Mouse (Mus musculus) MEL (cell line): ENCODE results near the gene Fndc3a.

Source experiments
- CHD2 ChIP-seq: IDR thresholded peaks from 2 replicates; pipeline ENCODE4 v1.6.1; 2011; ENCODE audit warnings: low read length, improper control_type of control experiment
- CTCF ChIP-seq, 3 experiments: IDR thresholded peaks in 2 of 3; conservative IDR thresholded peaks in 1 of 3; 2 replicates each; pipeline ENCODE4 v1.5.1; 2011 to 2012; ENCODE audit warnings: low read length in 3 of 3, low read depth in 2 of 3, mild to moderate bottlenecking in 2 of 3, improper control_type of control experiment in 1 of 3, inconsistent platforms in 1 of 3, mixed read lengths in 1 of 3, moderate library complexity in 1 of 3; ENCODE audit not compliant: control insufficient read depth in 1 of 3, insufficient read depth in 1 of 3, poor library complexity in 1 of 3, severe bottlenecking in 1 of 3
- E2F4 ChIP-seq: IDR thresholded peaks from 2 replicates; pipeline ENCODE4 v1.6.1; 2011; ENCODE audit warnings: low read depth, low read length, improper control_type of control experiment, borderline replicate concordance
- EP300 ChIP-seq, 2 experiments: IDR thresholded peaks; 2 replicates each; pipeline ENCODE4 v1.6.1; 2011; ENCODE audit warnings: improper control_type of control experiment in 2 of 2, low read length in 2 of 2, low read depth in 1 of 2, mild to moderate bottlenecking in 1 of 2
- KAT2A ChIP-seq: conservative IDR thresholded peaks from 2 replicates; pipeline ENCODE4 v1.6.1; 2012; ENCODE audit warnings: low read depth, low read length, improper control_type of control experiment, inconsistent platforms
- MEF2A ChIP-seq: IDR thresholded peaks from 2 replicates; pipeline ENCODE4 v1.6.1; 2014; ENCODE audit warnings: low read depth, mild to moderate bottlenecking, inconsistent platforms, low read length, improper control_type of control experiment; ENCODE audit not compliant: poor library complexity, insufficient replicate concordance, severe bottlenecking; ENCODE audit errors: extremely low read depth
- POLR2A ChIP-seq, 2 experiments: IDR thresholded peaks; 2 replicates each; pipeline ENCODE4 v1.6.1; 2011 to 2012; ENCODE audit warnings: low read length in 2 of 2, mild to moderate bottlenecking in 2 of 2, control low read depth in 1 of 2, improper control_type of control experiment in 1 of 2, low read depth in 1 of 2, moderate library complexity in 1 of 2; ENCODE audit not compliant: control insufficient read depth in 1 of 2, insufficient read depth in 1 of 2, poor library complexity in 1 of 2
- TAL1 ChIP-seq: IDR thresholded peaks from 2 replicates; pipeline ENCODE4 v1.6.1; 2012; ENCODE audit warnings: mild to moderate bottlenecking, inconsistent platforms, low read length, moderate library complexity, mixed read lengths
- ZC3H11A ChIP-seq: IDR thresholded peaks from 2 replicates; pipeline ENCODE4 v1.6.1; 2012; ENCODE audit warnings: low read depth, mild to moderate bottlenecking, inconsistent platforms, low read length, improper control_type of control experiment

DNA sequence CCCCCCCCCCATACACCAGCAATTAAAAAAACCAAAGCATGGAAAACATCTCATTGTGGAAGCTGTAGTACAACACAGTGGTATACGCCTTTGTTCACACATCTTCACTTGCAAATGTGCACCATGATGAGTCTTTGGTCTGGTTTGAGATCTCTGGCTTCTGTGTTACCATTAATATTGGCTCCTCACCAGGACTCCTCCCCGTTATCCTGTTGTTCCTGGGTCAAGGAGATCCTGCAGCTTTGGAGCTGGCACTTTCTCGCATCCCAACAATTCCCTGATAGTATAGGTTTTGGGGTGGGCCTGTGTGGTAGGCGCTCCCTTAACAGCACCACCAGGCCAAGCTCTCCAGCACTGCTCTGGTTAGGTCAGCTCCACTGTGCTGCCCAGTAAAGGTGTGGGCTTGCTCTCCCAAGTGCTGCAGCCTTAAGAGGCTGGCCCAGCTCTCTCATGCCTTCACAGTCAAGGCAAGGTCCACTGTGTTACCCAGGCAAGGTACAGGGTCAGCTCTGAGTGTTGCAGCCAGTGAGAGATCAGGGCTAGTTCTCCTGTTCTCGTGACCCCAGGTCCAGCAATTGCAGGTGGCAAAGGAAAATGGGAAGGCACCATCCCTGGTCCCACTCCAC, 173.3 kb downstream of the Fndc3a start:
- TF ChIP-seq CHD2 (no peak), E2F4 (no peak), CTCF (IDR thresholded peaks at IDR 0.05 in 2 of 3, conservative IDR thresholded peaks at IDR 0.05 in 1 of 3; ENCODE audit: control insufficient read depth in 1 of 3, insufficient read depth in 1 of 3, low read depth in 2 of 3, low read length in 3 of 3, poor library complexity in 1 of 3, severe bottlenecking in 1 of 3) (no peak), MEF2A (no peak), POLR2A (IDR thresholded peaks at IDR 0.05; ENCODE audit: control insufficient read depth in 1 of 2, insufficient read depth in 1 of 2, low read depth in 1 of 2, low read length in 2 of 2, poor library complexity in 1 of 2) (no peak), KAT2A (no peak), ZC3H11A (no peak), EP300 (IDR thresholded peaks at IDR 0.05; ENCODE audit: low read depth in 1 of 2, low read length in 2 of 2) (no peak), TAL1 (no peak)
